Mouse (Mus musculus): ENCODE data around the gene Crybg3. TPM values are rescaled to one million over a fixed set of nuclear protein-coding genes. Genes with fewer than 3 reads are reported as not detected.
"Not testable (repeated sequence)": the region's sequence is repeated elsewhere in the genome, so short reads cannot be mapped to it uniquely, and the experiment has no call there.

The Crybg3 gene
- polyA plus RNA-seq, 1 experiment from 2014 or later, result 19.8 TPM

- no peak for ATAC-seq (replicated peaks; ENCODE audit: insufficient number of reproducible peaks, low FRiP score, low TSS enrichment)
- Histone ChIP-seq H3K4me3 (ENCODE audit: low read depth, low read length) (peak overlapping the region; percentile 69), H3K4me1 (ENCODE audit: control insufficient read depth, insufficient read depth, low read length) (peaks cover 5% of the 10 kb centered on the region; the same call in 1 of the 2 replicates), H3K9me3 (replicated peaks; ENCODE audit: control insufficient read depth, low read length) (no peaks in the 10 kb centered on the region), H3K4me2 (peak overlapping the region; percentile 68), H3K36me3 (ENCODE audit: control insufficient read depth, insufficient read depth, low read length) (no peaks in the 10 kb centered on the region), H3K27ac (ENCODE audit: low read depth, low read length) (no peak overlapping the region), H3K27me3 (ENCODE audit: control insufficient read depth, insufficient read depth, low read length) (no peaks in the 10 kb centered on the region), H3K9ac (ENCODE audit: low read depth, low read length) (no peak overlapping the region; the same call in 1 of the 2 replicates)
- 54% methylated on average over 6 of the region's 6 CpGs for WGBS (ENCODE audit: insufficient replicate concordance)
These were observed 128.2 kb downstream of the Crybg3 start for GRCm38 (mm10) chr16:59472546-59472945.

DNA sequence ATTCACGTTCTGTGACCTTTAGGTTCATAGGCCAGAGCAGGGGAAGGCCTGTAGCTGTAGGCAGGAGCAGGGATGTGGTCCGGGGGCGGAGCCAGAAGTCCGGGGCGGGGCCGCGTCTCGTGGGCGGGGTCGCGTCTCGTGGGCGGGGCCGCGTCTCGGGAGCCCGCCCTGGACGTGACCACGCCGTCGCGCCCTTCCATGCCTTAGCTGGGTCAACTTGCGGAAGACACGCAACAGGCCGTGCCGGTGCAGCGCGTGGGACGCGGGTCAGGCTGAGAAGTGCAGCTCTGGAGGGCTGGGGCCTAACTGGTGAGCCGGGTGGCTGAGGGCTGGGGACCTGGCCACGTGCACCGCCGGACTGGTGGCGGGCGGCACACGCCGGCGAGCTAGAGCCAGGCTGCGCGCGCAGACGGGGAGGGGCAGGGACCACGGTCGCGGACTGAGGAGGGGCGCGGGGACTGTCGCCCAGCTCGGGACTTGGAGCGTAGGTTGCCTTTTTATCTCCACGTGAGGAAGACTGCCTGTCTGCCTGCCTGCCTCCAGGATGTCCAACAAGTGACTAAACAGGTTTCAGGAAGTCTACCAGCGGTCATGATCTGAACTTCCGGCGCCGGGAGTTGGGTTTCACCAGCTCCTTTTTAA, 129.0 kb downstream of the Crybg3 start, which contains the start of gene Riox2:
TSS of gene Riox2 (plus strand) at position 139 of the 642 bp plus-strand sequence.
- ATAC-seq (replicated peaks; ENCODE audit: insufficient number of reproducible peaks, low FRiP score, low TSS enrichment), result peak; percentile 92
- peaks cover 5% of the 10 kb centered on the region; the same call in 1 of the 2 replicates for H3K4me1 ChIP-seq (ENCODE audit: control insufficient read depth, insufficient read depth, low read length)
- H3K9me3 ChIP-seq (replicated peaks; ENCODE audit: control insufficient read depth, low read length), result no peaks in the 10 kb centered on the region
- peak within 1 kb of the TSS; percentile 55 for H3K27ac ChIP-seq (ENCODE audit: low read depth, low read length)
- WGBS (ENCODE audit: insufficient replicate concordance), result 3% methylated on average over 56 of the region's 56 CpGs
- H3K9ac ChIP-seq (ENCODE audit: low read depth, low read length), result peak within 1 kb of the TSS; percentile 74
- H3K4me2 ChIP-seq, result peak within 1 kb of the TSS; percentile 68
- H3K27me3 ChIP-seq (ENCODE audit: control insufficient read depth, insufficient read depth, low read length), result no peaks in the 10 kb centered on the region
- no peaks in the 10 kb centered on the region for H3K36me3 ChIP-seq (ENCODE audit: control insufficient read depth, insufficient read depth, low read length)
- H3K4me3 ChIP-seq (ENCODE audit: low read depth, low read length), result peak within 1 kb of the TSS; percentile 69

- no peak overlapping the region for H3K4me2 ChIP-seq
- H3K27ac ChIP-seq (ENCODE audit: low read depth, low read length), result no peak overlapping the region
- no peak overlapping the region for H3K4me3 ChIP-seq (ENCODE audit: low read depth, low read length)
- no peaks in the 10 kb centered on the region for H3K9me3 ChIP-seq (replicated peaks; ENCODE audit: control insufficient read depth, low read length)
- no peaks in the 10 kb centered on the region for H3K27me3 ChIP-seq (ENCODE audit: control insufficient read depth, insufficient read depth, low read length)
- ATAC-seq (replicated peaks; ENCODE audit: insufficient number of reproducible peaks, low FRiP score, low TSS enrichment), result no peak
- no peaks in the 10 kb centered on the region for H3K36me3 ChIP-seq (ENCODE audit: control insufficient read depth, insufficient read depth, low read length)
- no peak overlapping the region for H3K9ac ChIP-seq (ENCODE audit: low read depth, low read length)
- 71% methylated on average over 1 of the region's 1 CpGs for WGBS (ENCODE audit: insufficient replicate concordance)
- peaks cover 5% of the 10 kb centered on the region; the same call in 1 of the 2 replicates for H3K4me1 ChIP-seq (ENCODE audit: control insufficient read depth, insufficient read depth, low read length)
These were observed 130.9 kb downstream of the Crybg3 start for GRCm38 (mm10) chr16:59469846-59470245.

DNA sequence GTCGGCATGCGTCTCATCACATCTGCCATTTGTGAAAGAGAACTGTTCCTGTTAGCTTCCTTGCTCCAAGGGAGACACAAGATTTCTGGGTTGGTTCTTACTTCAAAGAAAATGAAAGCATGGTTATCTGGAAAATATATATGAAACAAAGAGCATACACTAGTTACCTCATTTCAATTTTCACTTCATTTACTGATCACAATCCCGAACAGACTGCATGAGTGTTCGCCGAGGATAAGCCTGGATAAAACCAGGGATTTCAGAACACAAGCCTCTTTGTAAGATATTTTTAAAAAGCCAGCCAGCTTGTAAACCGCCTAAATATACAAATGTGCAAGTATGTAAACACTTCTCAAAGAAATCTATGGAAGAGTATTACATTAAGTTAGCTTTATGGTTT, 136.8 kb downstream of the Crybg3 start:
- H3K9ac ChIP-seq (ENCODE audit: low read depth, low read length), result no peak overlapping the region
- 88% methylated on average over 6 of the region's 6 CpGs for WGBS (ENCODE audit: insufficient replicate concordance)
- no peak overlapping the region for H3K4me2 ChIP-seq
- H3K27me3 ChIP-seq (ENCODE audit: control insufficient read depth, insufficient read depth, low read length), result no peaks in the 10 kb centered on the region
- H3K4me3 ChIP-seq (ENCODE audit: low read depth, low read length), result no peak overlapping the region
- no peak overlapping the region for H3K27ac ChIP-seq (ENCODE audit: low read depth, low read length)
- H3K4me1 ChIP-seq (ENCODE audit: control insufficient read depth, insufficient read depth, low read length), result no peaks in the 10 kb centered on the region
- ATAC-seq (replicated peaks; ENCODE audit: insufficient number of reproducible peaks, low FRiP score, low TSS enrichment), result no peak
- H3K36me3 ChIP-seq (ENCODE audit: control insufficient read depth, insufficient read depth, low read length), result no peaks in the 10 kb centered on the region
- H3K9me3 ChIP-seq (replicated peaks; ENCODE audit: control insufficient read depth, low read length), result no peaks in the 10 kb centered on the region

GRCm38 (mm10) chr16:59463567-59463966, 137.2 kb downstream of the Crybg3 start:
- H3K36me3 ChIP-seq (ENCODE audit: control insufficient read depth, insufficient read depth, low read length), result no peaks in the 10 kb centered on the region
- no peaks in the 10 kb centered on the region for H3K4me1 ChIP-seq (ENCODE audit: control insufficient read depth, insufficient read depth, low read length)
- H3K4me3 ChIP-seq (ENCODE audit: low read depth, low read length), result no peak overlapping the region
- no peak for ATAC-seq (replicated peaks; ENCODE audit: insufficient number of reproducible peaks, low FRiP score, low TSS enrichment)
- H3K9me3 ChIP-seq (replicated peaks; ENCODE audit: control insufficient read depth, low read length), result no peaks in the 10 kb centered on the region
- H3K27ac ChIP-seq (ENCODE audit: low read depth, low read length), result no peak overlapping the region
- H3K4me2 ChIP-seq, result no peak overlapping the region
- H3K9ac ChIP-seq (ENCODE audit: low read depth, low read length), result no peak overlapping the region
- 86% methylated on average over 4 of the region's 4 CpGs for WGBS (ENCODE audit: insufficient replicate concordance)
- H3K27me3 ChIP-seq (ENCODE audit: control insufficient read depth, insufficient read depth, low read length), result no peaks in the 10 kb centered on the region

GRCm38 (mm10) chr16:59459259-59459861, 141.4 kb downstream of the Crybg3 start:
- not testable (repeated sequence) for H3K9me3 ChIP-seq (replicated peaks; ENCODE audit: control insufficient read depth, low read length); H3K27me3 ChIP-seq (ENCODE audit: control insufficient read depth, insufficient read depth, low read length); H3K36me3 ChIP-seq (ENCODE audit: control insufficient read depth, insufficient read depth, low read length); H3K4me1 ChIP-seq (ENCODE audit: control insufficient read depth, insufficient read depth, low read length); ATAC-seq (replicated peaks; ENCODE audit: insufficient number of reproducible peaks, low FRiP score, low TSS enrichment); H3K4me3 ChIP-seq (ENCODE audit: low read depth, low read length); H3K9ac ChIP-seq (ENCODE audit: low read depth, low read length); H3K4me2 ChIP-seq; H3K27ac ChIP-seq (ENCODE audit: low read depth, low read length)
- WGBS (ENCODE audit: insufficient replicate concordance), result 87% methylated on average over 5 of the region's 5 CpGs

DNA sequence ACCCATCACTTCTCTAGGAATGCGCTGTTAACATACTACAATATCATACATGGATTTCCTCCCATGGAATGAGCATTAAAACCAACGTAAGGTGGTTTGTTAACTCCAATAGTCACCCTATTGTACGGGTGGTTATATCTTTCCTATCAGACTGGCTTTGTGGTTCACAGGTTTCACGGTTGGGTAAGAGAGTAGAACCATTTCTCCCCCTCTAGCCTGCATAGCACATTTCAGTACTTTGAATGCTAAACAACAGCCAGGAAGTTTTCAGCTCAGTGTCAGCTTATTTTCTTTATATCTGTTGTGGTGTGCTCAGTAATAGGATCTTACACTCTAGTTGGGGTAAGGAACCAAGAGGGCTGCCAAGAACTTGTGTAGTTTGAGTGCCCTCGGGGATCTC, 149.0 kb downstream of the Crybg3 start:
- Histone ChIP-seq H3K9me3 (replicated peaks; ENCODE audit: control insufficient read depth, low read length) (no peaks in the 10 kb centered on the region), H3K4me1 (ENCODE audit: control insufficient read depth, insufficient read depth, low read length) (no peaks in the 10 kb centered on the region), H3K27me3 (ENCODE audit: control insufficient read depth, insufficient read depth, low read length) (no peaks in the 10 kb centered on the region), H3K4me3 (ENCODE audit: low read depth, low read length) (no peak overlapping the region), H3K4me2 (no peak overlapping the region), H3K27ac (ENCODE audit: low read depth, low read length) (no peak overlapping the region), H3K36me3 (ENCODE audit: control insufficient read depth, insufficient read depth, low read length) (no peaks in the 10 kb centered on the region), H3K9ac (ENCODE audit: low read depth, low read length) (no peak overlapping the region)
- ATAC-seq (replicated peaks; ENCODE audit: insufficient number of reproducible peaks, low FRiP score, low TSS enrichment), result no peak
- 81% methylated on average over 5 of the region's 5 CpGs for WGBS (ENCODE audit: insufficient replicate concordance)

GRCm38 (mm10) chr16:59449092-59449491, 151.7 kb downstream of the Crybg3 start:
- Histone ChIP-seq H3K9ac (ENCODE audit: low read depth, low read length) (no peak overlapping the region), H3K4me3 (ENCODE audit: low read depth, low read length) (no peak overlapping the region), H3K9me3 (replicated peaks; ENCODE audit: control insufficient read depth, low read length) (no peaks in the 10 kb centered on the region), H3K36me3 (ENCODE audit: control insufficient read depth, insufficient read depth, low read length) (no peaks in the 10 kb centered on the region), H3K4me1 (ENCODE audit: control insufficient read depth, insufficient read depth, low read length) (no peaks in the 10 kb centered on the region), H3K4me2 (no peak overlapping the region), H3K27me3 (ENCODE audit: control insufficient read depth, insufficient read depth, low read length) (no peaks in the 10 kb centered on the region), H3K27ac (ENCODE audit: low read depth, low read length) (no peak overlapping the region)
- ATAC-seq (replicated peaks; ENCODE audit: insufficient number of reproducible peaks, low FRiP score, low TSS enrichment), result no peak

GRCm38 (mm10) chr16:59448181-59448580, 152.6 kb downstream of the Crybg3 start:
- Histone ChIP-seq H3K4me2 (no peak overlapping the region), H3K36me3 (ENCODE audit: control insufficient read depth, insufficient read depth, low read length) (no peaks in the 10 kb centered on the region), H3K4me1 (ENCODE audit: control insufficient read depth, insufficient read depth, low read length) (no peaks in the 10 kb centered on the region), H3K4me3 (ENCODE audit: low read depth, low read length) (no peak overlapping the region), H3K27me3 (ENCODE audit: control insufficient read depth, insufficient read depth, low read length) (no peaks in the 10 kb centered on the region), H3K9me3 (replicated peaks; ENCODE audit: control insufficient read depth, low read length) (no peaks in the 10 kb centered on the region), H3K27ac (ENCODE audit: low read depth, low read length) (no peak overlapping the region), H3K9ac (ENCODE audit: low read depth, low read length) (no peak overlapping the region)
- 76% methylated on average over 1 of the region's 1 CpGs for WGBS (ENCODE audit: insufficient replicate concordance)
- ATAC-seq (replicated peaks; ENCODE audit: insufficient number of reproducible peaks, low FRiP score, low TSS enrichment), result no peak
